In the genomic region with DNA sequence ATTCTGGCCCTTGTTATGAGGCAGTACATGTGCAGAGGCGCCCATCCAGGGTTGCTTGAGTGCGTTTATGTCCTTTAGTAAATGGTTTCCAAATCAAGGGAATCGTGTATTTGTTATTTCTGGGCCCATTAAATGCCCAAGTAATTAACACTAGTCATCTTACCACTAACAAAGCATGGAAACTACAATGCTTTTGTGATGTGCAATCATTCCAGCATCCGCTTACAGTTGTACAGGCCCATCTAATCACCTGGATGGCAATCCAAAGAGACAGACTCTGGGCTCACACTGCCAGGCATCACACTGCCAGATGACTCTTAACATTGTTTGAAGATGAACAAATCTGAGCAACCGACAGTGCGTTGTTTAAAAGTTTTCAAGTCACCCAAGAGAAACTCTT, we compare ENCODE assay signal across 17 mouse cellular contexts.
A peak's percentile ranks its signal among the peaks of the same experiment; 100 is the strongest.
DNase-seq lines count a peak whose midpoint lies in the region; ATAC-seq and TF ChIP-seq lines count a peak whose summit lies in the region.
"Had no signal": no experiment of that assay in that cellular context is flagged by ENCODE, and none has a peak within 500 bp of the region (broad histone marks: within the 10 kb centered on the region; RNA-seq: fewer than 3 reads in every experiment).

No protein-coding gene starts in this region.

- TF ChIP-seq POLR2A in limb, embryonic 14.5 days (IDR thresholded peaks at IDR 0.05; ENCODE audit: borderline replicate concordance, extremely low read depth, insufficient read depth, insufficient read length) = no peak

- intact Hi-C loops in left cerebral cortex, adult 2 months (cut with DNase I) = no loop called here

- no peak for DNase-seq in intestine, embryonic 14.5 days (ENCODE audit: low spot score)
- DNase-seq in lung, postnatal 10 days = no peak
- DNase-seq in limb, embryonic 14.5 days (ENCODE audit: low spot score) = no peak
- DNase-seq in yolk sac, embryonic 10.5 days (ENCODE audit: low spot score) = no peak
- no peak for DNase-seq in testis, postnatal 14 days (ENCODE audit: low spot score)
- DNase-seq in left cerebral cortex, adult 2 months (ENCODE audit: extremely low spot score in 1 of 2, low spot score in 2 of 2) = no peak
- DNase-seq: cerebellum, adult 11 months; heart, adult 2 months; left cerebral cortex, postnatal 4 days; lung, postnatal 4 days; thymus, postnatal 36 days had no signal

- ATAC-seq in intestine, embryonic 14.5 days (replicated peaks; ENCODE audit: low FRiP score, low TSS enrichment, low read depth) = no peak
- ATAC-seq in intestine, postnatal 0 days = no peak
- ATAC-seq in lung, embryonic 15.5 days (ENCODE audit: borderline replicate concordance, extremely low read depth, low FRiP score, low TSS enrichment) = no peak
- no peak for ATAC-seq in limb, embryonic 14.5 days (ENCODE audit: low FRiP score, low read depth)

- no peak overlapping the region for H3K9ac ChIP-seq in intestine, embryonic 14.5 days (ENCODE audit: low read length)
- H3K9ac ChIP-seq in intestine, postnatal 0 days (ENCODE audit: low read depth, low read length) = no peak overlapping the region
- no peak overlapping the region for H3K9ac ChIP-seq in lung, embryonic 15.5 days
- H3K9ac ChIP-seq in limb, embryonic 14.5 days (ENCODE audit: low read depth, low read length, severe bottlenecking) = no peak overlapping the region
- H3K9ac ChIP-seq: hindbrain, embryonic 12.5 days; liver, embryonic 15.5 days; midbrain, embryonic 12.5 days; neural tube, embryonic 15.5 days had no signal

- H3K4me3 ChIP-seq in intestine, embryonic 14.5 days (ENCODE audit: low read depth, low read length) = no peak overlapping the region
- H3K4me3 ChIP-seq in intestine, postnatal 0 days (ENCODE audit: low read depth, low read length) = no peak overlapping the region
- H3K4me3 ChIP-seq in lung, embryonic 15.5 days = no peak overlapping the region
- no peak overlapping the region for H3K4me3 ChIP-seq in limb, embryonic 14.5 days (replicated peaks; ENCODE audit: low read length)
- H3K4me3 ChIP-seq in left cerebral cortex, adult 2 months = no peak overlapping the region
- H3K4me3 ChIP-seq: heart, adult 2 months; hindbrain, embryonic 12.5 days; liver, embryonic 15.5 days; midbrain, embryonic 12.5 days; neural tube, embryonic 15.5 days had no signal

- H3K36me3 ChIP-seq in intestine, embryonic 14.5 days (ENCODE audit: control insufficient read depth, insufficient read depth, low read length) = no peaks in the 10 kb centered on the region
- H3K36me3 ChIP-seq in intestine, postnatal 0 days (ENCODE audit: control insufficient read depth, insufficient read depth) = no peaks in the 10 kb centered on the region
- no peaks in the 10 kb centered on the region for H3K36me3 ChIP-seq in lung, embryonic 15.5 days
- H3K36me3 ChIP-seq in limb, embryonic 14.5 days (ENCODE audit: control insufficient read depth, insufficient read depth, low read length) = no peaks in the 10 kb centered on the region
- H3K36me3 ChIP-seq: hindbrain, embryonic 12.5 days; liver, embryonic 15.5 days; midbrain, embryonic 12.5 days; neural tube, embryonic 15.5 days had no signal

- no peaks in the 10 kb centered on the region for H3K9me3 ChIP-seq in intestine, embryonic 14.5 days (ENCODE audit: control insufficient read depth, low read length)
- H3K9me3 ChIP-seq in intestine, postnatal 0 days (ENCODE audit: control insufficient read depth) = no peaks in the 10 kb centered on the region
- H3K9me3 ChIP-seq in lung, embryonic 15.5 days = no peaks in the 10 kb centered on the region
- no peaks in the 10 kb centered on the region for H3K9me3 ChIP-seq in limb, embryonic 14.5 days (ENCODE audit: control insufficient read depth, low read length)
- H3K9me3 ChIP-seq: hindbrain, embryonic 12.5 days; liver, embryonic 15.5 days; midbrain, embryonic 12.5 days; neural tube, embryonic 15.5 days had no signal

- H3K27ac ChIP-seq in intestine, embryonic 14.5 days (ENCODE audit: low read depth) = peak overlapping the region; percentile 58
- no peak overlapping the region for H3K27ac ChIP-seq in intestine, postnatal 0 days (ENCODE audit: low read depth, low read length)
- no peak overlapping the region for H3K27ac ChIP-seq in lung, embryonic 15.5 days
- H3K27ac ChIP-seq in limb, embryonic 14.5 days (replicated peaks; ENCODE audit: low read depth, low read length) = no peak overlapping the region
- no peak overlapping the region for H3K27ac ChIP-seq in left cerebral cortex, adult 2 months
- H3K27ac ChIP-seq: heart, adult 2 months; hindbrain, embryonic 12.5 days; liver, embryonic 15.5 days; midbrain, embryonic 12.5 days; neural tube, embryonic 15.5 days had no signal

- H3K27me3 ChIP-seq in intestine, embryonic 14.5 days (replicated peaks; ENCODE audit: control insufficient read depth, insufficient read depth, low read length) = no peaks in the 10 kb centered on the region
- H3K27me3 ChIP-seq in intestine, postnatal 0 days (replicated peaks; ENCODE audit: control insufficient read depth, insufficient read depth, low read length) = no peaks in the 10 kb centered on the region
- no peaks in the 10 kb centered on the region for H3K27me3 ChIP-seq in lung, embryonic 15.5 days
- no peaks in the 10 kb centered on the region for H3K27me3 ChIP-seq in limb, embryonic 14.5 days (ENCODE audit: control insufficient read depth, insufficient read depth, low read length)
- H3K27me3 ChIP-seq: hindbrain, embryonic 12.5 days; liver, embryonic 15.5 days; neural tube, embryonic 15.5 days had no signal

- whole genome bisulfite sequencing in intestine, embryonic 14.5 days = 51% methylated on average over 6 of the region's 6 CpGs
- WGBS in intestine, postnatal 0 days = 64% methylated on average over 6 of the region's 6 CpGs
- WGBS in lung, embryonic 15.5 days = 62% methylated on average over 6 of the region's 6 CpGs
- 48% methylated on average over 6 of the region's 6 CpGs for WGBS in limb, embryonic 14.5 days

- no peak overlapping the region for H3K4me2 ChIP-seq in intestine, embryonic 14.5 days (ENCODE audit: low read length)
- H3K4me2 ChIP-seq in intestine, postnatal 0 days (replicated peaks; ENCODE audit: low read depth) = no peak overlapping the region
- 0 out of 2 replicates have a peak overlapping the region, but pooled peaks have one; percentile 3 for H3K4me2 ChIP-seq in lung, embryonic 15.5 days
- H3K4me2 ChIP-seq in limb, embryonic 14.5 days (replicated peaks; ENCODE audit: low read depth, low read length, severe bottlenecking) = 0 out of 2 replicates have a peak overlapping the region, but pooled peaks have one; percentile 7
- H3K4me2 ChIP-seq: hindbrain, embryonic 12.5 days; liver, embryonic 15.5 days; neural tube, embryonic 15.5 days had no signal

- peaks cover 10% of the 10 kb centered on the region; the same call in 1 of the 2 replicates for H3K4me1 ChIP-seq in intestine, embryonic 14.5 days (replicated peaks; ENCODE audit: control insufficient read depth, insufficient read depth, low read length)
- H3K4me1 ChIP-seq in intestine, postnatal 0 days (replicated peaks; ENCODE audit: control insufficient read depth, insufficient read depth, low read length) = no peaks in the 10 kb centered on the region
- 0 out of 2 replicates have a peak, but pooled peaks cover 3% of the 10 kb centered on the region for H3K4me1 ChIP-seq in lung, embryonic 15.5 days
- H3K4me1 ChIP-seq in limb, embryonic 14.5 days (ENCODE audit: control insufficient read depth, insufficient read depth, low read length) = peaks cover 6% of the 10 kb centered on the region; the same call in 1 of the 2 replicates
- H3K4me1 ChIP-seq: hindbrain, embryonic 12.5 days; liver, embryonic 15.5 days; neural tube, embryonic 15.5 days had no signal

- no peak for TF ChIP-seq CTCF in intestine, postnatal 0 days (IDR thresholded peaks at IDR 0.05; ENCODE audit: low read depth)
- TF ChIP-seq CTCF in left cerebral cortex, adult 2 months (IDR thresholded peaks at IDR 0.05) = no peak

Comparison
In these comparisons a context has a peak if more than half of its experiments do, and no peak if none do; other contexts are left out.
1. H3K4me2 ChIP-seq: peak in lung, embryonic 15.5 days (single experiment) and limb, embryonic 14.5 days (single experiment); none in intestine, embryonic 14.5 days (single experiment) and intestine, postnatal 0 days (single experiment).